Mouse (Mus musculus) lung, embryonic 15.5 days (tissue): Measurements from ENCODE around the gene Lhpp. TPM values are rescaled to one million over a fixed set of nuclear protein-coding genes. Genes with fewer than 3 reads are reported as not detected.
A peak's percentile ranks its signal among the peaks of the same experiment; 100 is the strongest.

Experiments used
- ATAC-seq: fragments of 200-750 bp; cut with Nextera tagmentation; 2 replicates; pipeline ENCODE4 v1.8.0; 2017; ENCODE audit warnings: moderate number of reproducible peaks, borderline replicate concordance; ENCODE audit not compliant: low FRiP score, low TSS enrichment; ENCODE audit errors: extremely low read depth
- H3K27ac ChIP-seq: fragments of 300-500 bp; sonication (generic); 2 replicates; pipeline ENCODE4 v1.5.1; 2015; ENCODE audit warnings: moderate library complexity, mild to moderate bottlenecking, inconsistent platforms
- H3K27me3 ChIP-seq: fragments of 300-500 bp; sonication (generic); 2 replicates; pipeline ENCODE4 v1.6.1; 2015; ENCODE audit warnings: inconsistent platforms
- H3K36me3 ChIP-seq: fragments of 300-500 bp; sonication (generic); 2 replicates; pipeline ENCODE4 v1.6.1; 2015; ENCODE audit warnings: inconsistent platforms
- H3K4me1 ChIP-seq: fragments of 300-500 bp; sonication (generic); 2 replicates; pipeline ENCODE4 v1.6.1; 2015; ENCODE audit warnings: inconsistent platforms
- H3K4me2 ChIP-seq: fragments of 300-500 bp; sonication (generic); 2 replicates; pipeline ENCODE4 v1.6.1; 2015; ENCODE audit warnings: inconsistent platforms, mild to moderate bottlenecking, moderate library complexity
- H3K4me3 ChIP-seq: fragments of 300-500 bp; sonication (generic); 2 replicates; pipeline ENCODE4 v1.5.1; 2015; ENCODE audit warnings: mild to moderate bottlenecking, inconsistent platforms
- H3K9ac ChIP-seq: fragments of 300-500 bp; sonication (generic); 2 replicates; pipeline ENCODE4 v1.6.1; 2015; ENCODE audit warnings: inconsistent platforms
- H3K9me3 ChIP-seq: fragments of 300-500 bp; sonication (generic); 2 replicates; pipeline ENCODE4 v1.6.1; 2016; ENCODE audit warnings: inconsistent platforms
- WGBS: fragments of 180-500 bp; shearing (Covaris S2); methylation state at CpG from one replicate; pipeline ENCODE4 v1.1.7; 2015; 5-methylcytosine and 5-hydroxymethylcytosine counted together
- polyA plus RNA-seq: library from polyadenylated mRNA; unstranded; fragments of >200 nt; fragmentation: Nextera tagmentation; extraction: Ambion mirVana; gene quantifications from 2 replicates; pipeline ENCODE4 v1.2.1, GENCODE M21; 2015

The Lhpp gene
- polyA plus RNA-seq, 1 experiment from 2014 or later, result 19.1 TPM

DNA sequence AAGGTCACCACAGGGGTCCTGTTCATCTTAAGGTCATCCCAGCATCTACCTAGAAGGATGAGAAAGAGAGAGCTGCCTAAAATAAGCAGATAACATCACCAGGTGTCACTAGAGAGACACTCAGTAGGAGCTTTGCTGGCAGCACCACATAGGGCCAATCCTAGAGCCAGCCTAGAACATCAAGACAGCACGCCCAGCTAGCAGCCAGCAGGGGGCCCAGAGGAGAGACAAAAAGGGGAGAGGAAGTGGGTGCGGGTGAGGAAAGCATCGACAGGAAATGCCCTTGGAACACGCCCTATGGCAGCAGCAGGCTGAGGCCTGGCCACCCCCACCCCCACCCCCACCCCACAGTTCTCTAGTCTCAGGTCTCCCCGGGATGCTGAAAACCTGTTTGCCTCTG, 124.7 kb downstream of the Lhpp start:
- H3K9ac ChIP-seq, result no peak overlapping the region

DNA sequence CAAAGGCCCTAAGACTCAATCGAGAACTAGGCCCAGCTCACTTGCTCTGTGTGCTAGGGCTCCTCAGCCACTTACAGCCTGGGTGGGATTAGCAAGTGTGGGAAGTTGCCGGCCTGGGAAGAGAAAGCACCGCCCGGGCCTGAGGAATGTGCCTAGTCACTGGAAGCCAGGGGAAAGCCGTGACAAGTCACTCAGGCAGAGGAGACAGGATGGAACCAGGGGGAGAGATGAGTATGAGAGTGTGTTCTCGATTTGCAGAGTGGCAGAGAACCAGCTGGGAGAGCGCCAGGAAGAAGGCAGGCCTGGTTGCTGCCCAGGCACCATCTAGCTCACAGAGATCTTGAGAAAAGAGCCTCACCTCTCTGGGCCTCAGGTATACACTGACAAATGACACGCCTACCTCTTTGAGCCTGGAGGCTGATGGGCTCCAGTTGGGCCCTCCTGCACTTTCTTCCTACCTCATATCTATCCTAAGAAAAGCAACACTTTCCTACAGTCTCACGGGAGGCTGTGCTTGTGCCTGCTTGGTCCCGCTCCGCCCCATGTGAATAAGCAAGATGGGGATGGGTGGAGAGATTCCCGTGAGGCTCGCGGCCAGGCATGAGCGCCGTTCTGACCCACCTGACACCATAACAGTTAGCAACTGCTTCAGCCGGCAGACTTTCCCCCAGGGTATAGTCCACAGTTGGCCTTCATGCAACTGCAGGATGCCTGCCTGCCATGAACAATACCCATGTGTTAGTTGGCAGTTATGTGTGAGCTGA, 125.8 kb downstream of the Lhpp start:
- Histone ChIP-seq H3K4me2 (no peak overlapping the region), H3K4me3 (no peak overlapping the region), H3K9ac (no peak overlapping the region), H3K9me3 (no peaks in the 10 kb centered on the region), H3K27me3 (no peaks in the 10 kb centered on the region), H3K27ac (peak overlapping the region; percentile 70), H3K36me3 (no peaks in the 10 kb centered on the region; the same call in 1 of the 2 replicates), H3K4me1 (peaks cover 19% of the 10 kb centered on the region)
- 55% methylated on average over 17 of the region's 17 CpGs for WGBS
- peak; percentile 40; the same call in 1 of the 2 replicates for ATAC-seq

More for the DNA sequence above, 124.7 kb downstream of the Lhpp start:
- ATAC-seq, result no peak; the same call in 1 of the 2 replicates
- WGBS, result 40% methylated on average over 5 of the region's 5 CpGs
- no peaks in the 10 kb centered on the region for H3K27me3 ChIP-seq
- H3K9me3 ChIP-seq, result no peaks in the 10 kb centered on the region
- 0 out of 2 replicates have a peak overlapping the region, but pooled peaks have one; percentile 70 for H3K27ac ChIP-seq
- H3K4me2 ChIP-seq, result no peak overlapping the region
- peaks cover 23% of the 10 kb centered on the region for H3K4me1 ChIP-seq
- H3K36me3 ChIP-seq, result no peaks in the 10 kb centered on the region; the same call in 1 of the 2 replicates
- H3K4me3 ChIP-seq, result no peak overlapping the region

DNA sequence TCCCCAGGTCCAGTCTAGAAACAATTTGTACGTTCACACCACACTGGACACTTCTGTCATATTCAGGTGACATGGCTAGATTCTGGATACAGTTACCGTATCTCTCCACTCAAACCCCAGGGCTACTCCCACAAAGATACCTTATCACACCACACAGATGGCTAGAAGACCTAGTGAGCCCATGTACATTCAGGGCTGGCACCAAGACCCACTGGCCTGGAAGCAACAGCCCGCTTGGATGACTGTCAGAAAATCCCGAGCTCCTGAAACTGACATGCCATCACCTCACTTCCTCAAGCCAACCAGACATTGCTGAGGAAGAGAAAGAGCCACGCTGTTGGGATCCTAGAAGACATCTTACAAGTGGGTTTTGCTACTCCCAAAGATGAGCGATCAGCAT, 128.4 kb downstream of the Lhpp start:
- Histone ChIP-seq H3K4me3 (no peak overlapping the region), H3K27me3 (no peaks in the 10 kb centered on the region), H3K9me3 (no peaks in the 10 kb centered on the region), H3K4me1 (peaks cover 16% of the 10 kb centered on the region), H3K4me2 (no peak overlapping the region), H3K9ac (no peak overlapping the region), H3K27ac (no peak overlapping the region), H3K36me3 (no peaks in the 10 kb centered on the region; the same call in 1 of the 2 replicates)
- 88% methylated on average over 6 of the region's 6 CpGs for WGBS
- ATAC-seq, result no peak

- Histone ChIP-seq H3K36me3 (no peaks in the 10 kb centered on the region), H3K27ac (no peak overlapping the region), H3K4me3 (no peak overlapping the region), H3K9ac (no peak overlapping the region), H3K27me3 (no peaks in the 10 kb centered on the region), H3K9me3 (no peaks in the 10 kb centered on the region), H3K4me1 (peaks cover 16% of the 10 kb centered on the region), H3K4me2 (no peak overlapping the region)
- ATAC-seq, result no peak
- 58% methylated on average over 6 of the region's 6 CpGs for WGBS
Measured at GRCm38 (mm10) chr7:132739829-132740228, 129.4 kb downstream of the Lhpp start.

DNA sequence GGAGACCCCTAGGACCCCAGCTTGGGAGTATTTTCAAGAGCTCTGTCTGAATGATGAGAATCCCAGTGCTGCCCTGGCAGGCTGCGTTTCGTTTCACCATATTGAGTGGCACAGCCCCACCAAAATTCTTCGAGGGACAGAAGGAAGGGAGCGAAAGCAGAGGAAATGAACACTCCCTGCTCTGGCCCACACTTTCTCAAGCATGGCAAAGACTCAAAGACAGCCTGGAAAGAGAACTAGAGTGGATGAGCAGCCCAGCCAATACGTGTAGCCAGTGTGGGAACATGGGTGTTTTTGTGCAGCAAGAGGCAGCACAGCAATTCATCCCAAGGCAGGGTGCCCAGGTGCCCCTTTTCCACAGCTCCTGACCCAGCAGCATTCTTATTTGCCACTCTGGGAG, 132.5 kb downstream of the Lhpp start:
- H3K9me3 ChIP-seq, result no peaks in the 10 kb centered on the region
- 80% methylated on average over 5 of the region's 5 CpGs for WGBS

DNA sequence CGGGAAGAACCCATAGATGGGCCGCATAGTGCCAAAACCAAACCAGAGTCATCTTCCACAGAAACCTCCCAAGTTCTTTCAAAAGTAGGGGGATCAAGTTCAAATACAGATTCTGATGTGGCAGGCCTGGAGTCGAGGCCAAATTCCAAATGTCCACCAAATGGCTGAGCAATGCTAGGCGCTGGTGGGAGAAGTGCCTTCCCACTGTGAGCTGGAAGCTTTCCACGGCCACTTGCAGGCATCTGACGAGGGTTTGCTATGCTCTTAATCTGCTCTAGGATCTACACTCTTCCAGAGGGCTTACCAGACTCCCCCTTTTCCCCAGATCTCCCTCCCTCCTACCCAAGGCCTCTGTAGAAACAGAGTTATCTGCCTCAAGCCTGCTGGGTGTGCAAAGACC, 136.7 kb downstream of the Lhpp start:
- H3K27me3 ChIP-seq, result no peaks in the 10 kb centered on the region
- H3K4me3 ChIP-seq, result no peak overlapping the region
- H3K4me1 ChIP-seq, result peaks cover 8% of the 10 kb centered on the region
- no peak overlapping the region for H3K9ac ChIP-seq
- 70% methylated on average over 6 of the region's 6 CpGs for WGBS
- ATAC-seq, result no peak
- no peaks in the 10 kb centered on the region for H3K9me3 ChIP-seq
- H3K4me2 ChIP-seq, result no peak overlapping the region
- peaks cover 3% of the 10 kb centered on the region; the same call in 1 of the 2 replicates for H3K36me3 ChIP-seq
- no peak overlapping the region for H3K27ac ChIP-seq

More for the DNA sequence above, 132.5 kb downstream of the Lhpp start:
- no peak overlapping the region for H3K9ac ChIP-seq
- ATAC-seq, result no peak
- no peaks in the 10 kb centered on the region for H3K27me3 ChIP-seq
- H3K4me1 ChIP-seq, result no peaks in the 10 kb centered on the region
- peaks cover 3% of the 10 kb centered on the region; the same call in 1 of the 2 replicates for H3K36me3 ChIP-seq
- no peak overlapping the region for H3K27ac ChIP-seq
- H3K4me3 ChIP-seq, result no peak overlapping the region
- H3K4me2 ChIP-seq, result no peak overlapping the region

- Histone ChIP-seq H3K27me3 (no peaks in the 10 kb centered on the region), H3K4me3 (no peak overlapping the region), H3K4me1 (peaks cover 10% of the 10 kb centered on the region), H3K9ac (no peak overlapping the region), H3K4me2 (no peak overlapping the region), H3K36me3 (peaks cover 3% of the 10 kb centered on the region; the same call in 1 of the 2 replicates), H3K9me3 (no peaks in the 10 kb centered on the region), H3K27ac (no peak overlapping the region)
- 70% methylated on average over 3 of the region's 3 CpGs for WGBS
- no peak for ATAC-seq
Measured at GRCm38 (mm10) chr7:132748076-132748769, 137.8 kb downstream of the Lhpp start.

DNA sequence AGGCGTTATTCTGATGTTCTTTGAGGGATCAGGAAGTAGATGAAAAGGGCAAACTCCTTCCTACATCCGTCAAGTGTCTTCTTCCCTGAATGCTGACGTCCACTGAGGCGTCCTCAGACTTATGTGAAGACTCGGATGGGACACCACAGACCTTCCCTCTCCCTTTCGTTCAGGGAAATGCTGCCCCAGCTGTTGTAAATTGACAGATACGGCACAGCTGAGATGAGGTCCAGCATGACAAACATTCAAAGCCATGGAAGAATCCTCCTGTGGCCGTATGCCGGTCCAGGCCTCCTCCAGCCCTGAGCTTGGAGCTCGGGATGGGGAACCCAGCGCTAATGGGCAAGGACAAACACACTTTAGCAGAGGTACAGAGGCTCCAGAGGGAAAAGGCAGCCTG, 139.1 kb downstream of the Lhpp start:
- no peak overlapping the region for H3K4me2 ChIP-seq
- H3K9ac ChIP-seq, result no peak overlapping the region
- no peak for ATAC-seq
- H3K9me3 ChIP-seq, result no peaks in the 10 kb centered on the region
- no peak overlapping the region for H3K27ac ChIP-seq
- peaks cover 14% of the 10 kb centered on the region for H3K4me1 ChIP-seq
- no peak overlapping the region for H3K4me3 ChIP-seq
- 84% methylated on average over 11 of the region's 11 CpGs for WGBS
- peaks cover 3% of the 10 kb centered on the region; the same call in 1 of the 2 replicates for H3K36me3 ChIP-seq
- H3K27me3 ChIP-seq, result no peaks in the 10 kb centered on the region

GRCm38 (mm10) chr7:132751716-132752115, 141.3 kb downstream of the Lhpp start:
- no peaks in the 10 kb centered on the region for H3K9me3 ChIP-seq
- no peak for ATAC-seq
- no peaks in the 10 kb centered on the region for H3K27me3 ChIP-seq
- H3K4me2 ChIP-seq, result no peak overlapping the region
- no peak overlapping the region for H3K9ac ChIP-seq
- peak overlapping the region; percentile 35; the same call in 1 of the 2 replicates for H3K27ac ChIP-seq
- peaks cover 20% of the 10 kb centered on the region for H3K4me1 ChIP-seq
- peaks cover 3% of the 10 kb centered on the region; the same call in 1 of the 2 replicates for H3K36me3 ChIP-seq
- no peak overlapping the region for H3K4me3 ChIP-seq
- 18% methylated on average over 2 of the region's 2 CpGs for WGBS

DNA sequence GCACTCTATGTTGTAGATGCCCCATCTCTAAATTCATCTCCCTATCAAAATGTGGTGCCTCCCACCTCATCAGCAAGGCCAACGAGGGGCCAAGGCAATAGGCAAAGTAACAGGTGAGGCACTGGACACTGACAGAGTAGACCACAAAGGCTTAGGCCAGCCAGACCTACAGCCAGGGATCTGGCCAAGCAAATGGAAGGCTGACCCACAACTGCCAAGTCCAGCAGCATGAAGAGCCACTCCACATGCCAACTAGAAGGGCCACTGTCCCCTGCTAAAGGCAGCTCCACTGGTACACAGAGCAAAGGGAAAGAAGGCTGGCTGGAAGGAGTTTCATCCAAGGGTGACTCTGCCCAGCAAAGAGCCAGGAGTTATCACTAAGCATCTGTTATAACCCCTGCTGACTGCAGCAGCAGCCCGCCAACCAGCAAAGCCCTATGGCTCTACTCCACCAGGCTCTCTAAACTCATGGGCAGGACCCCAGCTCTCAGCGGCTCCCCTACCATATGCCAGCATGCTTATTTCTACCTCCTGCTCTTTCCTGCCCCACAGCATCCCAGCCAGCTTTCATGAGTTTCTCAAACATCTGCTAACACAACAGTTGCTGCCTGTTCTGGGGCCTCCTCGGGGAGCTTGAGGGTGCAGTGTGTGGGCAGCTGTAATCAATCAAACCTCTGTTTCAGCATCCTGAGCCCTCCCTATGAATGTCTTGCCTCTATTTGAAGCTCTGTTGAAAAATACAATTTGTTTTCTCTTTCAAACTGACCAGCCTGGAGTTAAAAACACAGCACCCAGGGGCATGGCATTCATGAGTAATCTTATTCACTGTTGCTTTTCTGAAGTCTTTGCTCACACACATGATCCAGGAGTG, 143.3 kb downstream of the Lhpp start:
- peaks cover 14% of the 10 kb centered on the region; the same call in 1 of the 2 replicates for H3K36me3 ChIP-seq
- ATAC-seq, result no peak
- H3K9ac ChIP-seq, result no peak overlapping the region
- no peaks in the 10 kb centered on the region for H3K9me3 ChIP-seq
- no peak overlapping the region for H3K27ac ChIP-seq
- H3K4me1 ChIP-seq, result peaks cover 20% of the 10 kb centered on the region
- 54% methylated on average over 4 of the region's 4 CpGs for WGBS
- H3K4me2 ChIP-seq, result no peak overlapping the region
- H3K27me3 ChIP-seq, result no peaks in the 10 kb centered on the region
- no peak overlapping the region for H3K4me3 ChIP-seq

- no peak overlapping the region for H3K9ac ChIP-seq
- H3K36me3 ChIP-seq, result peaks cover 20% of the 10 kb centered on the region
- ATAC-seq, result no peak
- H3K4me1 ChIP-seq, result peaks cover 20% of the 10 kb centered on the region
- H3K27ac ChIP-seq, result no peak overlapping the region
- H3K9me3 ChIP-seq, result no peaks in the 10 kb centered on the region
- WGBS, result 51% methylated on average over 3 of the region's 3 CpGs
- no peaks in the 10 kb centered on the region for H3K27me3 ChIP-seq
- no peak overlapping the region for H3K4me3 ChIP-seq
- no peak overlapping the region for H3K4me2 ChIP-seq
Measured at GRCm38 (mm10) chr7:132754389-132754750, 143.9 kb downstream of the Lhpp start.
